Mouse (Mus musculus): ENCODE data around the gene Ccdc103.

Gene Ccdc103

DNA sequence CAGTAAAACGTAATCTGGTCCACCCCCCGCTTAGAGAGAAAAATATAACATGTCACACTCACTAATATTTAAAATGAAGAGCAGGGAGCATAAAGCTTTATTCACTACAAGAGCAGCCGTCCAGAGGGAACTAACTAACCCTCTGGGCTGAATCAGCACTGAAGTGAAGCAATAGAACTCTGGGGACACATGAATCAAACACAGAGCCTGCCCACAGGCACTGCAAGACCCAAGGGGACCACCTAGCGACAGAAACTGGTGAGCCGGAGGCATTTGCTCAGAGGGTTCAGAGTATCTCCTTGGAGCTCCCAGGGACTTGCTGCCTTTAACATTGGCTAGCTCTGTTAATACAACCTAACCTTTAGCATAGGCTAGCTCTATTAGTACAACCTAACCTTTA is 9.1 kb downstream of the Ccdc103 start:
- CTCF ChIA-PET: no interaction called here

DNA sequence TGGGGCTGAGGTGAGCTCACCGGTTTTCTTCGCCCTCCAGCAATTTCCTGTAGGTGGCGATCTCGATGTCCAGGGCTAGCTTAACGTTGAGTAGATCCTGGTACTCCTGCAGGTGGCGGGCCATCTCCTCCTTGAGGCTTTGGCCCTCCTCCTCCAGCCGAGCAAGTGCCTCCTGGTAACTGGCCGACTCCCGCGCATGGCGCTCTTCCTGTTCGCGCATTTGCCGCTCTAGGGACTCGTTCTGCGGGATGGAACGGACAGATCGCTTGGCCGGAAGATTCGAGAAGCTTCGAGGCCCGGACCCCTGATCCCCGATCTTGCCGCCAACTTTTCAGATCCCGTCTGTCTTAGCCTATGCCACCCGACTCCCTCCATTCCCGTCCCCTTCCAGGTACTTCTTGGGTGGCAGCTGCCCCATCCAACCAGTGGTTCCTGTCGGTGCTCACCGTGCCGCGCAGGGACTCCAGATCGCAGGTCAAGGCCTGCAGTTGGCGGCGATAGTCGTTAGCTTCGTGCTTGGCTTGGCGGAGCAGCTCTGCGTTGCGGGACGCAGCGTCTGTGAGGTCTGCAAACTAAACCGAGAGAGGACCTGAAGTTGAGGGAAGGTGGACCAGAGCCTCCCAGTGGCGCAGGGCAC is 12.1 kb downstream of the Ccdc103 start:
- CTCF ChIA-PET: interaction anchor here (0.5 kb wide), 1 partner anchor 40 kb away, joined by 5 read pairs; no protein-coding TSS in a partner anchor

DNA sequence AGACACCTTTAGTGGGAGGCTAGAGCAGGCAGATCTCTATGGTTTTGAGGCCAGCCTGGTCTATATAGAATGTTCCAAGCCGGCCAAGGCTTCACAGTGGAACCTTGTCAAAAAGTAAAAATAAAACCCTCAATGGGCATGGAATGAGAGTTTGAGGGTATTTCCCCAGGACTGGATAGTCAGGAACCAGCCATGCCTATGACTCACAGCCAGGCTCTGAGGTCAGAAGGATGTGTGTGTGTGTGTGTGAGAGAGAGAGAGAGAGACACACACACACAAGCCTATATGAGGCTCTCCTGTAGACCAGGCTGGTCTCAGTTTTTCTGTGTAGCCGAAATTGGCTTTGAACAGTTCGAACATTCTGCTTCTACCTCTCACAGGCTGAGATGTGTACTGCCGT is 13.7 kb downstream of the Ccdc103 start:
- CTCF ChIA-PET: no interaction called here

GRCm38 (mm10) chr11:102895779-102896178 is 14.8 kb downstream of the Ccdc103 start:
- CTCF ChIA-PET: no interaction called here

DNA sequence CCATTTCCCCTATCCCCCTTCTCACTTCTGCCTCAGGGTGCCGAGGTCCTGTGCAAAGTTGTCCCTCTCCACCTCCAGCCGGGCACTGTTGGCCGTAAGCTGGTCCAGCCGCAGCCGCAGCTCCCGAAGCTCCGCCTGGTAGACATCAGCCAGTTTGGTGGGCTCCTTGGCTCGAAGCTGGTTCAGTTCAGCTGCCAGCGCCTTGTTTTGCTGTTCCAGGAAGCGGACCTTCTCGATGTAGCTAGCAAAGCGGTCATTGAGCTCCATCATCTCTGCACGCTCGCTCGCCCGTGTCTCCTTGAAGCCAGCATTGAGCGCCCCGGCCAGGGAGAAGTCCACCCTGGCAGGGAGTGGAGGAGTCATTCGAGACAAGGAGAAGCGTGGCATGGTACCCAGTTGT is 15.6 kb downstream of the Ccdc103 start:
- CTCF ChIA-PET: no interaction called here

- CTCF ChIA-PET: no interaction called here
Measured at GRCm38 (mm10) chr11:102898408-102898807, 17.4 kb downstream of the Ccdc103 start.

- CTCF ChIA-PET: interaction anchor here (0.6 to 0.7 kb wide), 2 partner anchors 91 to 93 kb away, joined by 3 to 5 read pairs; no protein-coding TSS in a partner anchor
Measured at GRCm38 (mm10) chr11:102900763-102901162, 19.8 kb downstream of the Ccdc103 start, which contains the start of gene Gfap. Gfap (minus strand) TSS chr11:102900912.

- CTCF ChIA-PET: no interaction called here
Measured at GRCm38 (mm10) chr11:102901199-102901598, 20.2 kb downstream of the Ccdc103 start.

DNA sequence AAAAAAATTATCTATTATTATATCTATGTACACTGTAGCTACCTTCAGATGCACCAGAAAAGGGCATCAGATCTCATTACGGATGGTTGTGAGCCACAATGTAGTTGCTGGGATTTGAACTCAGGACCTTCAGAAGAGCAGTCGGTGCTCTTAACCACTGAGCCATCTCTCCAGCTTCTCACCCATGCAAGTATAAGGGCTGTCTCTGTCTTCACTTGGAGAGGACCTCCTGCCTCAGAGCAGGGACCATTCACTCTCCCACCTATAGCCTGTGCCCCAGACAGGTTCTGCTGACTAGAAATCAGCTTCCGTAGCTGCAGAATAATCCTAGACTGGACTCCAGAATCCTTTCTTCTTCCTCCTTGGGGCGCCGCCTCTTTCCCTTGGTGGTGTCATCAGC is 21.1 kb downstream of the Ccdc103 start:
- CTCF ChIA-PET: no interaction called here

DNA sequence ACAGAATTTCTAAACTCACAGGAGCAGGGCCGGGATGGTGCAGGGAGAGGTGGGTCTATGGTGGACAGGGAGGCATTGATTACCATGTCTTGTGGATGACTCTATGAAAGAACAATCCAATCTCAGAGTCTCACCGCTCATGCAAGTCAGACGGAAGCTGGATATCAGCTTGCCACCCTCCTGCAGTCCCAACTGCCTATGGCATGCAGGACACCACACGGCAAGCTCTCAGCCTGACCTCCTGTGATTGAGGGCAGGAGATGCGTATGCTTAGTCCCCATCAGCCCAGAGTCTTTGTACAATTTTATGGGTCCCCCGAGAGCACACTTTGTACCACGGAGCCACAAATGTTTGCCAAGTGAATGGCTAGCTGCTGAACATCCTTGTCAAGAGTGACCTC is 22.6 kb downstream of the Ccdc103 start:
- CTCF ChIA-PET: no interaction called here

- CTCF ChIA-PET: no interaction called here
Measured at GRCm38 (mm10) chr11:102911376-102911775, 30.4 kb downstream of the Ccdc103 start.

- CTCF ChIA-PET: no interaction called here
Measured at GRCm38 (mm10) chr11:102915380-102915779, 34.4 kb downstream of the Ccdc103 start.

DNA sequence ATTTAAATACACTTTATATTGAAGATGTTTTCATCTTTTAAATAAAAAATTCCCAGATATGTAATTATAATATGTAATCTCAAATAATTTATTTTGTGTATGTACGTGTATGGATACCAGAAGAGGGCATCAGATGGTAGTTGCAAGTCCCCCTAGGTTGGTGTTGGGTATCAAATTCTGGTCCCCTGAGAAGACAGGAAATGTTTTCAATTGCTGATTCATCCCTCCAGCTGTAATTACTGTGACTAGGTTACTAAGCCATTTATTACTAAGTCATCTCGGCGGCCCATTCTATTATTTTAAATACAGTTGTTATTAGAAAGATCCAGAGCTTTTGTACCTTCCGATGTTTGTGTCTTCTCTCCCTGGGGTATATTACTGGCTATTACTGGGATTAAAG is 37.1 kb downstream of the Ccdc103 start:
- CTCF ChIA-PET: no interaction called here

- CTCF ChIA-PET: no interaction called here
Measured at GRCm38 (mm10) chr11:102921491-102921890, 40.5 kb downstream of the Ccdc103 start.

- CTCF ChIA-PET: interaction anchor here (0.6 kb wide), 2 partner anchors 48 to 1139 kb away, joined by 4 to 5 read pairs; no protein-coding TSS in a partner anchor
Measured at GRCm38 (mm10) chr11:102924557-102925350, 43.8 kb downstream of the Ccdc103 start, which contains the start of gene Kif18b. Kif18b (minus strand) TSS chr11:102925124.

DNA sequence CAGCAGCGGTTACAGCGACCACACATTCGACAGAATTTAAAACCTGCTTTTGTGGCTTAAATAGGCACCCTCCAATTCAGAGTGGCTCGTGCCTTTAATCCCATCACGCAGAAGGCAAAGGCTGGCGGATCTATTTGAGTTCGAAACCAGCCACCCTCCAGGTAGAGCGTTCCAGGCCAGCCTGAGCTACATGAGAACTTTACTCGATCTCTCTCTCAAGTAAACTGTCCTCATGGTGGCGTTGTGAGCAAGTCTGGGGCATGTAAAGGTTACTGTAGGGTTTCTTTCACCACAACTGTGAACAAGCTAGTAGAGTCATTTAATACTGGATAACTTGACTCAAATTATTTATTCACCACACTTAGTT is 44.3 kb downstream of the Ccdc103 start:
- CTCF ChIA-PET: interaction anchor here (0.6 to 0.7 kb wide), 5 partner anchors 48 to 1224 kb away, joined by 3 to 5 read pairs (median 4); no protein-coding TSS in a partner anchor

GRCm38 (mm10) chr11:102930672-102931071 is 49.7 kb downstream of the Ccdc103 start:
- CTCF ChIA-PET: no interaction called here

Measured in spleen, embryonic (tissue).